Mouse (Mus musculus): Measurements from ENCODE around the gene Ensa. TPM values are rescaled to one million over a fixed set of nuclear protein-coding genes. Genes with fewer than 3 reads are reported as not detected.
A peak's percentile ranks its signal among the peaks of the same experiment; 100 is the strongest.
"Not testable (repeated sequence)": the region's sequence is repeated elsewhere in the genome, so short reads cannot be mapped to it uniquely, and the experiment has no call there.

Gene Ensa
- polyA plus RNA-seq, 1 experiment from 2014 or later: 61.6 TPM

DNA sequence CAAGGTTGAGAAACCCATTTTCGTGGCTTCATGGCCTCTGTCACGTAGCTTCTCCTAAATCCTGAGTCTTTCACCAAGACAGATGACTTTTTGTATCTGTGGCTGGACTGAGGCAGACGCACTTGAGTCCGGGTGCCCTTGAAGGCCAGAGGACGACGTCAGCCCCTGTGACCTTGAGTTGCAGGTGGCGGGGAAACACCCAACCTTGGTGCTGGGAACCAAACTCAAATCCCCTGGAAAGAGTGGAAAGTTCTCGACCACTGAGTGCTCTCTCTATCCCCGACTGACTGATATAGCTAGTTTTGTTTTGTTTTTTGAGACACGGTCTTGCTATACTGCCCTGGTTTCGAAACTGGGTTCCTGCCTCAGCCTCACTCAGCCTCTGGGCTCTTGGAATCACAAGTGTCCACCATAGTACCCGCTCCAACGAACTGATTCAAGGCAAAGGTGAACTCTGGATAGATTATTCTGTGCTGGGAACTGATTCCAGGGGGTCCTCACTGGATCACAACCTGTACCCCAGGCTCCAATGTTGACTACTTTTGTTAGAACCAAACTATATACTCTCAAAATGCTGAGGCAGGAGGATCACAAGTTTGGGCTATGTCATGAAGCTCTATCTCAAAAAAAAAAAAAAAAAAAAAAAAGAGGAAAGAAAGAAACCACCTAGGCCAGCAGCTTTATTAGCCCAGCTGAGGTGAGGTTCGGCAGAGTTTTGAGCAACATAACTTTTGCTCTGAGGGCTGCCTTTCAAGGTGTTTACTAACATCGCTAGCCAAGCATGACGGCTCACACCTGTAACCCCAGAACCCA lies 26.8 kb downstream of the Ensa start:
- no peak overlapping the region for H3K9ac ChIP-seq (ENCODE audit: low read length)
- ATAC-seq (ENCODE audit: low read depth): no peak
- H3K4me2 ChIP-seq (ENCODE audit: low read depth, low read length): no peak overlapping the region
- peaks cover 9% of the 10 kb centered on the region for H3K4me1 ChIP-seq (replicated peaks; ENCODE audit: control insufficient read depth, insufficient read depth, low read length)
- H3K27ac ChIP-seq (ENCODE audit: low read length): peak overlapping the region; percentile 23; the same call in 1 of the 2 replicates
- H3K27me3 ChIP-seq (ENCODE audit: control insufficient read depth, insufficient read depth, low read depth, low read length): no peaks in the 10 kb centered on the region
- no peaks in the 10 kb centered on the region for H3K36me3 ChIP-seq (ENCODE audit: control insufficient read depth, insufficient read depth, low read length)
- WGBS: 80% methylated on average over 16 of the region's 16 CpGs
- no peak overlapping the region for H3K4me3 ChIP-seq (ENCODE audit: low read length)
- H3K9me3 ChIP-seq (ENCODE audit: control insufficient read depth, low read length): no peaks in the 10 kb centered on the region

DNA sequence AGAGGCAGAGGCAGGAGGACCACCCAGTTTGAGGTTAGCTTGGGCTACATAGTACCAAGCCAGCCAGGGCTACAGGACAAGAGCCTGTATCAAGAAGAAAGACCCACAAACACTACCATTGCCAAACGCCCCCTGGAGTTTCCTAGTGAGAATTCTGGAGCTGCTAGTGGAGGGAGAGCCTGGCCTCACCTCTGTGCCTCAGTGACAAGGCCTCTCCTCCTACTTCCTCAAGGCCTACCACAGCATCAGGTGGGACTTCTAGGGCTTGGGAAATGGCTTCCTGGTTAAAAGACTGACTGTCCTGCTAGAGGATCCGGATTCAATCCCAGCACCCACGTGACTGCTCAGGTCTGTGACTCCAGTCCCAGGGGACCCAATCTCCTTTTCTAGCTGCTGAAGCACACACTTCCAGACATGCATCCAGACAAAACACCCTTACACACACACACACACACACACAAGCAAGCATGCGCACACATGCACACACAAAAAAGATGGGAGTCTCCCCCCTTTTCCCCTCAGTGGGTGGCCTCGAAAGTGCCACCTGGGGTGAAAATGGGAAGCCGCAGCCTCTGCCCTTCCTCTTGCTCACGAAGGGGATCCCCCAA lies 27.5 kb downstream of the Ensa start:
- 57% methylated on average over 7 of the region's 7 CpGs for WGBS
- Histone ChIP-seq H3K4me2 (ENCODE audit: low read depth, low read length) (no peak overlapping the region), H3K27ac (ENCODE audit: low read length) (no peak overlapping the region), H3K36me3 (ENCODE audit: control insufficient read depth, insufficient read depth, low read length) (no peaks in the 10 kb centered on the region), H3K9me3 (ENCODE audit: control insufficient read depth, low read length) (no peaks in the 10 kb centered on the region), H3K4me3 (ENCODE audit: low read length) (no peak overlapping the region), H3K9ac (ENCODE audit: low read length) (no peak overlapping the region), H3K27me3 (ENCODE audit: control insufficient read depth, insufficient read depth, low read depth, low read length) (no peaks in the 10 kb centered on the region), H3K4me1 (replicated peaks; ENCODE audit: control insufficient read depth, insufficient read depth, low read length) (peaks cover 9% of the 10 kb centered on the region)
- ATAC-seq (ENCODE audit: low read depth): no peak

DNA sequence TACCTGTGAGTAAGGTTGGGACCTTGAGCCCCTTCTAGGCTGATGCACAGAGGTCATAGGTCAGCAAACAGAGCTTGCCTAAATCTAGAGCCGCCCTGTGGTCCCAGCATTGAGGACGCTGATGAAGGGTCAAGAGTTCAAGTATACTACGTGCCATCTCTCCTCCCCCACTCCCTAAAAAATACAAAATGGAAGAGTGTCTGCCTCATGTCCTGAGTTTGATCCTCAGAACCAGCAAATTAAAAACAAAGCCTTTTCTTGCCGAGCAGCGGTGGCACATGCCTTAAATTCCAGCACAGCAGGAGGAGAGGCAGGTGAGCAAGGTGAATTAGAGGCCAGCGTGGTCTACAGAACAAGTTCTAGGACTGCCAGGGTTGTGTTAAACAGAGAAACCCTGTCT lies 28.1 kb downstream of the Ensa start:
- no peak for ATAC-seq (ENCODE audit: low read depth)
- Histone ChIP-seq H3K4me1 (replicated peaks; ENCODE audit: control insufficient read depth, insufficient read depth, low read length) (peaks cover 9% of the 10 kb centered on the region), H3K9ac (ENCODE audit: low read length) (no peak overlapping the region), H3K27ac (ENCODE audit: low read length) (peak overlapping the region; percentile 83), H3K9me3 (ENCODE audit: control insufficient read depth, low read length) (no peaks in the 10 kb centered on the region), H3K27me3 (ENCODE audit: control insufficient read depth, insufficient read depth, low read depth, low read length) (no peaks in the 10 kb centered on the region), H3K36me3 (ENCODE audit: control insufficient read depth, insufficient read depth, low read length) (no peaks in the 10 kb centered on the region), H3K4me2 (ENCODE audit: low read depth, low read length) (no peak overlapping the region), H3K4me3 (ENCODE audit: low read length) (no peak overlapping the region)
- WGBS: 21% methylated on average over 6 of the region's 6 CpGs

DNA sequence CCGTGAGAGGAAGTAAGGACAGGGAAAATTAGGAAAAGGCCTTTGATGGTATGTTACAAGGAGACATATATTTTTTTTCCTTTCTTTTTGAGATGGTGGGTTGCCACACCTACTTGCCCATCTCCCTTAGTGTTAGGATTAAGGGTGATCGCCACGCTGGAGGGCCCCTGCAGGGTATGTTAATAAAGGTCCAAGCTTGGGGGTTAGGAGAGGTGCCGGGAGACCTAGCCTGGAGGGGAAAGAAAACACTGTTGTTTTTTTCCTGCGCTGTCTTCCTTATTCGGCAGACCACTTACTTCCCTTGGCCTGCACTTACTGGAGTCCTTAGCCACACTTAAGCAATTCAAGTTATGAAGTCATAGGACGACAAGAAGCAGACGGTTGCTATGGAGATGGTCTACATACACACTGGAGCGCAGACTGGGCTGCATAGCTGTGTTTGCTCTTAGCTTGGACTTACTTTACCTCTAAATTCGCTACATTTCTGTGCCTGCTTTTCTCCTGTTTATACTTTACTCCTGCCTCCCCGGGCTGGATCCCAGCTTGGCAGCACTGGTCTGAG lies 28.8 kb downstream of the Ensa start:
- peak; percentile 76 for ATAC-seq (ENCODE audit: low read depth)

DNA sequence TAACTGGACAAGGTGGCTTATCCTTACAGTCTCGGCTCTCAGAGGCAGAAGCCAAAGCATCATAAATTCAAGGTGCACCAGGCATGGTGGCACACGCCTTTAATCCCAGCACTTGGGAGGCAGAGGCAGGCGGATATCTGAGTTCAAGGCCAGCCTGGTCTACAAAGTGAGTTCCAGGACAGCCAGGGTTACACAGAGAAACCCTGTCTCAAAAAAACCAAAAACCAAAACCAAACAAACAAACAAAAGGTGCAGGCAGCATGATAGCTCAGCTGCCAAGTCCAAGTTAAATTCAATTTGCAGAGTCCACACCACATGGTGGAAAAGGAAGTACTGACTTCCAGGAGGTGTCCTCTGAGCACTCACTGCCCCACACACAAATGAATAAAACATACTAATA lies 29.6 kb downstream of the Ensa start:
- H3K4me3 ChIP-seq (ENCODE audit: low read length): not testable (repeated sequence)

More for the DNA sequence above, 28.8 kb downstream of the Ensa start:
- H3K4me1 ChIP-seq (replicated peaks; ENCODE audit: control insufficient read depth, insufficient read depth, low read length): peaks cover 9% of the 10 kb centered on the region
- no peak overlapping the region for H3K4me3 ChIP-seq (ENCODE audit: low read length)
- H3K9ac ChIP-seq (ENCODE audit: low read length): no peak overlapping the region
- no peaks in the 10 kb centered on the region for H3K9me3 ChIP-seq (ENCODE audit: control insufficient read depth, low read length)
- no peaks in the 10 kb centered on the region for H3K27me3 ChIP-seq (ENCODE audit: control insufficient read depth, insufficient read depth, low read depth, low read length)
- WGBS: 15% methylated on average over 11 of the region's 11 CpGs
- H3K36me3 ChIP-seq (ENCODE audit: control insufficient read depth, insufficient read depth, low read length): no peaks in the 10 kb centered on the region
- peak overlapping the region; percentile 83 for H3K27ac ChIP-seq (ENCODE audit: low read length)
- peak overlapping the region; percentile 42 for H3K4me2 ChIP-seq (ENCODE audit: low read depth, low read length)

DNA sequence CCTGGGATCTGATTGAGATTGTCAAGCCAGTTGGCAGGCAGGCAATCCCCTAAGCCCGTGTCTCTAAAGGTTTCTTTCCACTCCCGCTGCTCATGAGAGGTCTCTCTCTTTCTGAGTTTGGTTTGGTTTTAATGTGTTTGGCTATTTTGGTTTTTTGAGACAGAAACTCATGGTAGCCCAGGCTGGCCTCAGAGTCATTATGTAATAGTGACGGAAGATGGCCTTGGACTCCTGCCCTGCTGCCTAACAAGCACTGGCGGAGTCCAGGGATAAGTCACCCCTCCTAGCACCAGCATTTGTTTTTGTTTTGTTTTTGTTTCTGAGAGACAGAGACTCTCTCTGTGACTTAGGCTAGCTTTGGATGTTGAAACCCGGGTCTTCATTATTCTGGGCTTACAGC lies 30.6 kb downstream of the Ensa start:
- WGBS: 81% methylated on average over 5 of the region's 5 CpGs
- no peaks in the 10 kb centered on the region for H3K9me3 ChIP-seq (ENCODE audit: control insufficient read depth, low read length)
- H3K27ac ChIP-seq (ENCODE audit: low read length): no peak overlapping the region
- H3K9ac ChIP-seq (ENCODE audit: low read length): no peak overlapping the region
- no peak overlapping the region for H3K4me2 ChIP-seq (ENCODE audit: low read depth, low read length)
- H3K27me3 ChIP-seq (ENCODE audit: control insufficient read depth, insufficient read depth, low read depth, low read length): no peaks in the 10 kb centered on the region
- ATAC-seq (ENCODE audit: low read depth): no peak
- H3K36me3 ChIP-seq (ENCODE audit: control insufficient read depth, insufficient read depth, low read length): peaks cover 4% of the 10 kb centered on the region
- no peak overlapping the region for H3K4me3 ChIP-seq (ENCODE audit: low read length)
- peaks cover 8% of the 10 kb centered on the region for H3K4me1 ChIP-seq (replicated peaks; ENCODE audit: control insufficient read depth, insufficient read depth, low read length)

More for the DNA sequence above, 29.6 kb downstream of the Ensa start:
- H3K36me3 ChIP-seq (ENCODE audit: control insufficient read depth, insufficient read depth, low read length); H3K4me1 ChIP-seq (replicated peaks; ENCODE audit: control insufficient read depth, insufficient read depth, low read length); H3K9me3 ChIP-seq (ENCODE audit: control insufficient read depth, low read length); H3K4me2 ChIP-seq (ENCODE audit: low read depth, low read length); ATAC-seq (ENCODE audit: low read depth); H3K27me3 ChIP-seq (ENCODE audit: control insufficient read depth, insufficient read depth, low read depth, low read length); H3K9ac ChIP-seq (ENCODE audit: low read length): not testable (repeated sequence)
- peak overlapping the region; percentile 83; the same call in 1 of the 2 replicates for H3K27ac ChIP-seq (ENCODE audit: low read length)
- 76% methylated on average over 3 of the region's 3 CpGs for WGBS

DNA sequence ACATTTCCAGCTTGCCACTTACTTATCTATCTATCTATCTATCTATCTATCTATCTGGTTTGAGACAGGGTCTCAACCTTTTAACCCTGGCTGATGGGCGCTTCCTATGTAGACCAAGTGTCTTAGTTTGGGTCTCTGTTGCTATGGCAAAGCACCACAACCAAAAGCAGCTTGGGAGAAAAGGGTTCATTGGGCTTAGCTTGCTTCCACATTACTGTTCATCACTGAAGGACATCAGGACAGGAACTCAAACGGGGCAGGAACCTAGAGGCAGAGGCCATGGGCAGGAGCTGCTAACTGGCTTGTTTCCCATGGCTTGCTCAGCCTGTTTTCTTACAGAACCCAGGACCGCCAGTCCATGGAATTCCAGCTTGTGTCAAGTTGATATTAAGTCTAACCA lies 32.3 kb downstream of the Ensa start:
- H3K27me3 ChIP-seq (ENCODE audit: control insufficient read depth, insufficient read depth, low read depth, low read length): no peaks in the 10 kb centered on the region
- WGBS: 87% methylated on average over 3 of the region's 3 CpGs
- no peak overlapping the region for H3K4me3 ChIP-seq (ENCODE audit: low read length)
- no peak overlapping the region for H3K27ac ChIP-seq (ENCODE audit: low read length)
- no peaks in the 10 kb centered on the region for H3K9me3 ChIP-seq (ENCODE audit: control insufficient read depth, low read length)
- H3K36me3 ChIP-seq (ENCODE audit: control insufficient read depth, insufficient read depth, low read length): peaks cover 13% of the 10 kb centered on the region
- no peak for ATAC-seq (ENCODE audit: low read depth)
- H3K9ac ChIP-seq (ENCODE audit: low read length): no peak overlapping the region
- peaks cover 18% of the 10 kb centered on the region for H3K4me1 ChIP-seq (replicated peaks; ENCODE audit: control insufficient read depth, insufficient read depth, low read length)
- H3K4me2 ChIP-seq (ENCODE audit: low read depth, low read length): no peak overlapping the region

DNA sequence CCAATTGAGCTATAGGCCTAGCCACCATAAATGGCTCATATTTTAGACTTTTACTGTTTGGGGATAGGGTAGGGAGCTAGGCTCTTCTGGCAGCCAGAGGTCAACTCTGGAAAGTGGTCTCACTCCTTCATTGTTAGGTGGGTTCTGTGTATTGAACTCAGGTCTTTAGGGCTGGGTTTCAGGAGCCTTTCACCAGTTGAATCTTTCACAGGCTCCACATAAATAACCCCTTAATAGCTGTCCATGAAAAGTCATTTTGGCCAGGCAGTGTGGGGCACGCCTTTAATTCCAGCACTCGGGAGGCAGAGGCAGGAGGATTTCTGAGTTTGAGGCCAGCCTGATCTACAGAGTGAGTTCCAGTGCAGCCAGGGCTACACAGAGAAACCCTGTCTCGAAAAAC lies 32.9 kb downstream of the Ensa start:
- Histone ChIP-seq H3K4me2 (ENCODE audit: low read depth, low read length) (peak overlapping the region; percentile 72), H3K4me3 (ENCODE audit: low read length) (peak overlapping the region; percentile 98), H3K9me3 (ENCODE audit: control insufficient read depth, low read length) (no peaks in the 10 kb centered on the region), H3K27me3 (ENCODE audit: control insufficient read depth, insufficient read depth, low read depth, low read length) (no peaks in the 10 kb centered on the region), H3K36me3 (ENCODE audit: control insufficient read depth, insufficient read depth, low read length) (peaks cover 17% of the 10 kb centered on the region), H3K9ac (ENCODE audit: low read length) (peak overlapping the region; percentile 100), H3K27ac (ENCODE audit: low read length) (peak overlapping the region; percentile 99), H3K4me1 (replicated peaks; ENCODE audit: control insufficient read depth, insufficient read depth, low read length) (peaks cover 22% of the 10 kb centered on the region)
- 75% methylated on average over 3 of the region's 3 CpGs for WGBS
- no peak for ATAC-seq (ENCODE audit: low read depth)

DNA sequence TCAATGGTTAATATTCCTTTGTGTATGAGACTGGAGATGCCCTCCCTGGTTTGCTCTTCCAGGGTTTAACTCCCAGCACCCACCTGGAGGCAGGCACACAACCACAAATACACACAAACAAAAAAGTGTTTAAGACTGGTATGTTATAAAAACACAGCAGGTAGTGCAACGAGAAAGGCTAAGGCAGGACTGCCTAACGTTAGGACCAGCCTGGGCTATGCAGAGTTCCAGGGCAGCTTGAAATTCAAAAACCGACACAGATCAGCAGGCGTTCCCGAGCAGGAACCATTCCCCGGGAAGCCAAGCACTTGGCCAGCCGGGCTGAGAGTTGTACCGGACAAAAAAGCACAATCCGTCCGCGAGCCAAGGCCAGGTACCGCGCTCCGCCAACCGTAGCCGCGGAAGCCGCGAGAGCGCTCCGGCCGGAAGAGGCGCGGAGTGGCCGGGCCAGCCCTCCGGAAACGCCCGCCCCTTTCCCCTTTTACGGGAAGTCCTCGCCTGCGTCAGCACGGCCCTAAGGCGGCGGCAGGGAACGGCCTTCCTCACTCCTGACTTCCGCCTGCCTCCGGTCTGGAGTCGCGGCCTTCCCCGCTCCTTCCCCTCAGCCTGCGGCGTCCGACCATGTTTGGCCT lies 33.6 kb downstream of the Ensa start, which contains the start of gene Mcl1:
Gene Mcl1, plus strand, starts transcription at position 553 of the 632 bp plus-strand sequence.
- ATAC-seq (ENCODE audit: low read depth): peak; percentile 96
- Histone ChIP-seq H3K27me3 (ENCODE audit: control insufficient read depth, insufficient read depth, low read depth, low read length) (no peaks in the 10 kb centered on the region), H3K4me1 (replicated peaks; ENCODE audit: control insufficient read depth, insufficient read depth, low read length) (peaks cover 22% of the 10 kb centered on the region), H3K36me3 (ENCODE audit: control insufficient read depth, insufficient read depth, low read length) (peaks cover 21% of the 10 kb centered on the region), H3K4me3 (ENCODE audit: low read length) (peak within 1 kb of the TSS; percentile 98), H3K4me2 (ENCODE audit: low read depth, low read length) (peak within 1 kb of the TSS; percentile 95), H3K9me3 (ENCODE audit: control insufficient read depth, low read length) (no peaks in the 10 kb centered on the region), H3K27ac (ENCODE audit: low read length) (peak within 1 kb of the TSS; percentile 99), H3K9ac (ENCODE audit: low read length) (peak within 1 kb of the TSS; percentile 100)
- WGBS: 0% methylated on average over 41 of the region's 43 CpGs
